Mouse (Mus musculus): Measurements from ENCODE around the gene Tm6sf2. TPM values are rescaled to one million over a fixed set of nuclear protein-coding genes. Genes with fewer than 3 reads are reported as not detected.

Gene Tm6sf2
- total RNA-seq, 2 experiments from 2014 or later, result 1.7 to 2.4 TPM

GRCm38 (mm10) chr8:70087237-70087636 lies 14.5 kb downstream of the Tm6sf2 start:
- no peak for DNase-seq (ENCODE audit: low spot score in 2 of 2)
- intact Hi-C loops (cut with DNase I), result loop anchor here (2.0 to 5.0 kb wide), 2 partner anchors 80 to 135 kb away; no protein-coding TSS in a partner anchor

DNA sequence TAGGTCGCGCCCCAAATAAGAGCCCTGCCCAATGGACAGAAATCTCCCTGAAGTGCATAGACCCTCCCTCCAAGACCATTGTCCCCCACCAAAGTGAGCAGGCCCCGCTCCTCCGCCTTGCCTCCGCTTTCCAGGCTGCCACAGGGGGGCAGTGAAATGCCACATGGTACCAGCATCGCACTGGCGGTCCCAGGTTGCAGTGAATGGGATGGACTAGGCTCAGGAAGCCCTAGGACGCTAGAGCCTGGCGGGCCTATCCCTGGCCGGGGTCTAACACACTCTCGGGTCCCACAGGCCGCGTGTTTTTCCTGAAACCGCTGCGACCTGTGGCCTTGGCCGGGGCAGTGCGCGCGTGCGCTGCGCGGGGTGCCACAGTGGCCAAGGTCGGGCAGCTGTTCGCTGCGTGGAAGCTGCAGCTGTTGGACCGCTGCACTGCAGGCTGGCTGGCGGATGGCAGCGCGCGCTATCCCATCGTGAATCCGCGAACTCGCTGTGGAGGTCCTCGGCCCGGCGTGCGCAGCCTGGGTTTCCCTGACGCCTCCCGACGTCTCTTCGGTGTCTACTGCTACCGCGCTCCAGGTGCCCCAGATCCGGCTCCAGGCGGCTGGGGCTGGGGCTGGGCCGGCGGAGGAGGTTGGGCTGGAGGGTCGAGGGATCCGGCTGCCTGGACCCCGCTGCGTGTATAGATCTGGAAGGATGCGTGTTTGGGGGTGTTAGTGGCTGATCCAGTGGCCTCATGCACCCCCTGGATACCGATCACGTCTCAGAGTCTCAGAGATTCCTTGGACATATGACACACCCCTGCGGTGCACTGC lies 15.3 kb downstream of the Tm6sf2 start:
- DNase-seq (ENCODE audit: low spot score in 2 of 2), result peak; percentile 64 to 72
- intact Hi-C loops (cut with DNase I), result loop anchor here (2.0 to 5.0 kb wide), 3 partner anchors 33 to 134 kb away; partner anchors contain the start of gene Ncan

DNA sequence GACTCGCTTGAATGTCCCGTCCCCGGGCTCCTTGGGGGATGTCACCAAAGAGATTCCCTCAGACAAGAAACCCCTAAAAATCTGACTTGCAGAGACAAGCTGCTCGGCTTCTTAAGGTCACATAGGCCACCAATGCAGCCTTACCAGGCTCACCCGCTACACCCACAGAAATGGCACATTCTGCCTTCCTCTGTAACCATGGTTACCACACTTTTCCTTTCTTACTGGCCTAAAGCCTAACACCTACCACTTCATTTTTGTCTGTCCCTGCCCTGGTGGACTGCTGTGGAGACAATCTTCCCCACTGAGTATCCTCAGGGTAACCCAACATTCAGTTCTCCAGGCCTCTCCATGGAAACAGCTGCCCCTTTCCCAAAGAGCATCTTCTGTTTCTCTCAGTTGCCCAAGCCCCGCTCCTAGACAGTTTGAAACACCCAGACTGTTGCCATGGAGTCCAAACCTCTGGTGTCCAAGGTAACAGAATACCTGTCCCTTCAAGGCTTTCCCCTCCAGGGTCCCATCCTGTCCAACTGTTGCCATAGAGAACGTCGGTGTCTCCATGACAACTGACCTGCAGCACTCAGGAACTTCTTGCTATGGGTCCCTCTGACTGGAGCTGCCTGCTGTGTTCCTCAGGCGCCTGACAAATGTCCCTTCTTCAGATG lies 16.7 kb downstream of the Tm6sf2 start:
- peak in 1 of 2 experiments; percentile 62 for DNase-seq (ENCODE audit: low spot score in 2 of 2)

DNA sequence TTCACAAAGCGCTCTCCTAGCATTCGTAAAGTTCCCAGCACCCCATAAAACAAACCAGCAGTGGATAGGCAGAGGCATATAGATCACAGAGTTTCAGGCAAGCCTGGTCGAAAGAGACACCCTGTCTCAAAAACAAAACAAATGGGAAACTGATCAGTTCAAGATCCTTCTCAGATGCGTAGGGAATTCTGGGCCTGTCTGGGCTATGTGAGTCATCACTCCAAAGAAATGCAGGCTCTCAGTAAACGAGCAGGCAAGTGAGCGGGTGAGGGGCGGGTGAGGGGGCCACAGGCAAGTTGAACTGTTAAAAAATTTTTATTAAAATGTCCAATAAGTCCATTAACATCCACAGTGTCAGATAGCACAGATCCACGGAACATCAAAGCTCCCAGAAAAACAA lies 20.1 kb downstream of the Tm6sf2 start:
- intact Hi-C loops (cut with DNase I), result no loop called here
- no peak for DNase-seq (ENCODE audit: low spot score in 2 of 2)

More for the DNA sequence above, 16.7 kb downstream of the Tm6sf2 start:
- intact Hi-C loops (cut with DNase I), result loop anchor here (2.0 to 5.0 kb wide), 2 partner anchors 31 to 133 kb away; partner anchors contain the start of gene Ncan

DNA sequence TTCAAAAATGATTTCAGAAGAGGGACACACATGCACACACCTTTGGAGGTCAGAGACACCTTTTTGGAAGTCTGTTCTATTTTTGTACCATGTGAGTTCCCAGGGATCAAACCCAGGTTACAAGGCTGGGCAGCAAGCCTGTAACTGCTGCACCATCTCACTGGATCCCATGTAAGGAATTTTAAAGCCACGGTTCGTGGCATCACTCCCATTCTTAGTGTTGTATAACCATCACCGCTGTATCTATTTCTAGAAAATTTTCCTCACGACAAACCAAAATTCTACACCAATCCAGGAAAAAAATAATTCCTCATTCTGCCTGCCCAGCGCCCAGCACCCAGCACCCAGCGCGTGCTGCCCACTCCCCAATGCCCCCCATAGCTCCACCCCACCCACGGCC lies 26.6 kb downstream of the Tm6sf2 start:
- DNase-seq (ENCODE audit: low spot score in 2 of 2), result peak in 1 of 2 experiments; percentile 84
- intact Hi-C loops (cut with DNase I), result no loop called here

DNA sequence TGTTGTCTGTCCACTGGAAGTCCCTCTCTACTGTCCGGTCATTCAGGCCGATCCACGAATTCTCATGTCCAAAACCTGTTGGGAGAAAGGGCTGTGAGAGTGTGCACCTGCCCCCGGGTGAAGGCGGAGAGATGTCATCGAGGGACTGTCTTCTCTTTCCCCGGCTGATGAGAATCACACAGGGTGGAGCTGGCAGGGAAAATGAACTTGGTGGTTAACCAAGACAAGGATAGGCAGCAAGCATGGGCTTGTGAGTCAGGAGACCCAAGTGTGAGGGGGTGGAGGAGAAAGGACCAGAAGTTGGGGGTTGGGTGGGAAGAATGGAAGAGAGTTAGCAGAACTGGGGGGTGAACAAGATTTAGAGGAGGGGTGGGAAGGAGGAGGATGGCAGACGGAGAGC lies 27.5 kb downstream of the Tm6sf2 start:
- DNase-seq (ENCODE audit: low spot score in 2 of 2), result peak in 1 of 2 experiments; percentile 67
- intact Hi-C loops (cut with DNase I), result no loop called here

DNA sequence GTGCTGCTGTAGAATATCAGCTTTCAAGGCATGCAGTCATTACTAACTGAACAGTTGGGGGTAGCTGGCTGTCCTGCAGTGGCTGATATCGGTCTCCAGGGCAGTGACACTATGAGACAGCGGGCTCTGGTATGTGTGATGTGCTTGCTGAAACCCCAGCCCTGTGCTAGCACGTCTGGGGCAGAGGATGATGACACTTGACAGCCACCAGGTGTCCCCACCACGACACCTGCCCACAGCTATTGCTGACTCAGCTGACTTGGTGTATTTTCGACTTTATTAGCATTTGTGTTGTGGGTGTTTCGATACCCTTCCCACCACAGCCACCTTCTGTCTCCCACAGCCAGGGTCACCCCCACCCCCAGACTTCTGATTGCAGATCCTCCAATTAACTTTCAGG lies 31.8 kb downstream of the Tm6sf2 start:
- intact Hi-C loops (cut with DNase I), result no loop called here
- no peak for DNase-seq (ENCODE audit: low spot score in 2 of 2)

DNA sequence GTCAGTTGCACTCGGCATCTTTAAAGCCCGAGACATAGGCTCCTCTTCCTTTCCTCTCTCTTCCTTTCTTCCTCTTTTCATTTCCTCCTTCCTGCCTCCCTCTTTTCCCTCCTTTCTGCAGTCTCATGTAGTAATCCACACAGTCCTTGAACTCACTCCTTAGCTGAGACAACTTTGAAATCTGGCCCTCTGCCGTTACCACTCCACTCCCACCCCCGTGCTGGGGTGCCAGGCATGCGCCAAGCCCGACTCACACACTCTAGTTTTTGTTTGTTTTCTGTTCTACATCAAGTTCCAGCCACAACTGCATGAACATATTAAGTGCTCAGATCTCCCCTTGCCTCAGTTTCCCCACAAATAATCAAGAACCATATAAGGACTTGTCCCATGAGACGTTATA lies 32.2 kb downstream of the Tm6sf2 start:
- no peak for DNase-seq (ENCODE audit: low spot score in 2 of 2)
- intact Hi-C loops (cut with DNase I), result no loop called here

DNA sequence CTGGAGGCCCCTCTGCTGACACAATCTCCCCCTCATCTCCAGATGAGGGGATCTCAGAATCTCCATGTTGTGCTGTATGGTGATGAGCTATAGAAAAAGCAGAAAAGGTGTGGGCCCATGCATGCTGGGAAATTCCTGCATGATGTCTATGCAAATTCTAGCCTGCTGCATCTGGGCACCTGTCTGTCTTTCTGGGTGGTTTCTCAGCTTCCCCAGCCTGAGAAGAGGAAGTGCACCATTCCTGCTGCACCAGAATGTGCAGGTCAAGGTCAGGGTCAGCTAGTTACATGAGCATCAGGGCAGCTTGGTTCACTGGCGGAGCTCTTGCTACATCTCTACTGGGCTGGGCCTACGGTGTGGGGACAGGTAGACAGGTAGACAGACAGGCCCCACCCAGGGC lies 37.7 kb downstream of the Tm6sf2 start:
- no peak for DNase-seq (ENCODE audit: low spot score in 2 of 2)
- intact Hi-C loops (cut with DNase I), result no loop called here

DNA sequence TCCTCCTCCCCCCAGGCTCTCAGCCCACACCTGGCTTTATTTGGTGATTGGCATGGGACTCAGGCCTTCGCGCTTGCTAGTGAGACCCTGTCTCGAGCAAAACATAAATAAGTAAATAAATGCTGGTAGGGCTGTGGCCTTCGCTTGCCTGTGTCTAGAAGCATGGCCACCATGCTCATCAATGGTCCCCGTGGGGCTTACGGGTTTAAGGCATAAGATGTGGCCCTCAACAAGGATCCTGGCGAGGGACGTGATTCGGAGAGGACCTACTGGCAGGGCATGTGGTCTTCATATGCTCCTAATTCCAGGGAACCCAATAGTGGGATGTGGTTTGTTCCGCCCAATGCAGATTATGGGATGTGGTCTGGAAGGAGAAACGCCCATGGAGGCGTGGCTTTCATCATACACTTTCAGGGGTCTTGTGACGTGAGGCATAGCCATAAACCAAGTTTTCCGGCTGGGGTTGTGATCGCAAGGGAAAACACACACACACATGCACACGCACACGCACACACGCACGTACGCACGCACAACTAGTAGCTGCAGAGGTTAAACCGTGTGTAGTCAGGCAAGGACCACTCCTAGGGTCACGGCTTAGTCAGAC lies 38.6 kb downstream of the Tm6sf2 start:
- intact Hi-C loops (cut with DNase I), result no loop called here
- no peak for DNase-seq (ENCODE audit: low spot score in 2 of 2)

GRCm38 (mm10) chr8:70112401-70113016 lies 39.8 kb downstream of the Tm6sf2 start:
- DNase-seq (ENCODE audit: low spot score in 2 of 2), result no peak
- intact Hi-C loops (cut with DNase I), result no loop called here

DNA sequence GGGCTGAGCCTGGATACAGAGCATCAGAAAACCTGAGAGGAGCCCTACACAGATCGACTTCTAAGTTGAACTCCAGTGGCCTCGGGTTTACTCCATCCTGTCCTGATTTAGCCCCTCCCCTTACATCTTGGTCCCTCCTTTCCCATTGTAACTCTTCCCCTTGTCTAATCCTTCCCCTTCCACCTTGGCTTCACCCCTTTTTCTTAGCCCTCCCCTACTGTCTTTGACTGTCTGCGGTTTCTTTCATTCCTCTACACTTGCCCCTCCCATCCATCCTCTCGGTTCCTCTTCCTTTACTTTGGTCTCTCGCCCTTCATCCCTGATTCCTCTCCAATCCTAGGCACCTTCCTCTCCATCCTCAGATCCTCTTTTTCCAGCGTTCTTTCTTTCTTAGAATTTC lies 41.8 kb downstream of the Tm6sf2 start:
- intact Hi-C loops (cut with DNase I), result no loop called here
- no peak for DNase-seq (ENCODE audit: low spot score in 2 of 2)

DNA sequence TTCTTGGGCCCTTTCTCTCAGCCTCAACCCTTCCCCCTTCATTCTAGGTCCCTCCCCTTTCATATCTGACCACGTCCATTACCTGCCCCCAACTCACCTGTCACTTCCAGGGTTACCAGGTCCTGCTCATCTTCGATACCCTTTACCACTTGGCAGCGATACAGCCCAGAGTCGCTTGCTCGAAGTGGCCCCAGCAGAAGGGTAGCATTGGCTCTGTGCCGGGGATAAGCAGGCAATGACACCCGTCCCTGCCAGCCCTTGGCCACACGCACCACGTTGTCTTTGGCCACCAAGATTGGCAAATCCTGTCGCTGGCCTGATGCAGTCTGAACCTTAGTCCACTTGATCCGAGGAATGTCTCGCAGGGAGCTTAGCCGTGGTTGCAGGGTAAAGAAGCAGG lies 42.2 kb downstream of the Tm6sf2 start:
- no peak for DNase-seq (ENCODE audit: low spot score in 2 of 2)
- intact Hi-C loops (cut with DNase I), result no loop called here

- intact Hi-C loops (cut with DNase I), result no loop called here
These were observed 44.9 kb downstream of the Tm6sf2 start for GRCm38 (mm10) chr8:70117611-70118010.

DNA sequence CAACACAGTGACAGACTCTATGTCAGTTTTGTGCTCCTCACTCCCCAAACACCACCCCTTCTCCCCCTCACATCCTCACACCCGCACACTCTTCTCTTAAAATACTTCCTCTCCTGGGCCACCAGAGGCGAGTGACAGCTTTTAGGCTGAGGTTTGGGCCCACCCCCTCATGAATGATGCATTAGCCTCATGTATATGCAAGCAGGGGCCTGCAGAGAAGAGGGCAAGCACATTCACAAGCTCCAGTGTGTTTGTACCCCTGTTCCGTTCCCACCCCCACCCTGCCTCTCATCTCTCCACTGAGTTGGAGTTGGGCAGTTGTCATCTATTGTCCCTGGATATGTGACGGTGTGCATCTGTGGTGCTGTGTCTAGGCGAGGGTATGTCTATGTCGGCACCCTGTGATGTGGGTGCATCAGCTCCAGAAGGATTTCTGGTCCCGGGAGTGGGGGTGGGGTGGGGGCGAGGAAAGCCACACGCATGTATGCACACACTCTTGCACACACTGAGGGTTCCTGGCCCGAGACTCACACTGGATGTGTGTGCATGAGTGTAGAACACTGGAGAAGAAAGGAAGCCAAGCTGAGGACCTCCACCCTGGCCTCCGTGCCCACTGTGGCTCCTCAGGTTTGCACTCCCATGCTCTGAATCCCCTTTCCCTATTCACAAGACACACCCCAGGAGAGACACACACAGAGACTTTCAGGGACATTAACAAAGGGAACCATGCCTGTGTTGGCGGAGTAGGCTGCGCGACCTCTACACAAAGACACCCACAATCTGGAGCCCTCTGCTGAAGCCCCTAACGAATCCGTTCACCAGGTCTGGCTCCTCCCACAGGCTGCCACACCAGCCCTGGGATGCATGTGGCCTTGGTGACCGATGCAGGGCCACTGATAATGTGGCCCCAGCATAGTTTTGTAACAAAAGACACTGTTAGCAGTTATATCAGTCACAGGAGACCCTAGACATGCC lies 46.3 kb downstream of the Tm6sf2 start:
- intact Hi-C loops (cut with DNase I), result no loop called here
- peak; percentile 78 to 92 for DNase-seq (ENCODE audit: low spot score in 2 of 2)

More at GRCm38 (mm10) chr8:70117611-70118010, 44.9 kb downstream of the Tm6sf2 start:
- no peak for DNase-seq (ENCODE audit: low spot score in 2 of 2)

DNA sequence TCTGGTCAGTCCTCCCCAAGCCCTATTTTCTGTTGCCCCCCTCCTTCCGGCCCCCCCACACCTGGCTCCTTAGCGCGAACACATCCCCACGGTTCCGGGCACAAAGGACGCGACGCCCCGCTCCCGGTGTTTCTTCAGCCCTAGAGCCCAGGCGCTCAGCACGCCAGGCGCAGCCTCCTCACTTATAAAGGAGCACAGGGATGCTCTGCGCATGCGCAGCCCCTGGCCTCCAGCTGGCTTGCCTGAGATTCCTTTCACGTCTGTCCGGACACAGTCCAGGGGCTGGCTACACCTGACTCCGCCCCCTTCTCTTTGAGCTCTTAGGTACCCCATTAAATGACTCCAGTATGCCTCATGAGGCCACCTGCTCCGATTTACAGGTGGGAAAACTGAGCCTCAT lies 47.9 kb downstream of the Tm6sf2 start, which contains the start of gene Ncan:
Gene Ncan, minus strand, starts transcription at position 207 of the 400 bp plus-strand sequence.
- intact Hi-C loops (cut with DNase I), result loop anchor here (2.0 kb wide), 1 partner anchor 32 kb away; no protein-coding TSS in a partner anchor
- peak; percentile 92 to 93 for DNase-seq (ENCODE audit: low spot score in 2 of 2)

- intact Hi-C loops (cut with DNase I), result no loop called here
These were observed 50.1 kb downstream of the Tm6sf2 start for GRCm38 (mm10) chr8:70122863-70123262.

DNA sequence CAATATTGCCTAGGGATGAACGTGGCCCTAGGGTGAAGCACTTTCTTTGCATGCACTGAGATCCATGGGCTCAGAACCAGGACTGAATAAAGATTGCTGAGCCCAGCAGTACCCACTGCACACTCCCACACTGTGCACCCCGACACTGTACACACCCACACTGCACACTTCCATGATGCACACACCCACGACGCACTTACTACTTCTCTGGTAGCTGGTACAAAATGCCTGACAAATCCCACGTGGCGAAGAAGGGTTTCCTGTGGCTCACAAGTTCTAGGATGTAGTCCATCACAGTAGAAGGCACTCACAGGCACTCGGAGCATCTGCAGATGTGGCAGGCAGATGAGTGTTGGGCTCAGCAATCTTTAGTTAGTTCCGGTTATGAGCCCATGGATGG lies 52.3 kb downstream of the Tm6sf2 start:
- DNase-seq (ENCODE audit: low spot score in 2 of 2), result no peak
- intact Hi-C loops (cut with DNase I), result no loop called here

More at GRCm38 (mm10) chr8:70122863-70123262, 50.1 kb downstream of the Tm6sf2 start:
- DNase-seq (ENCODE audit: low spot score in 2 of 2), result no peak

Measured in left cerebral cortex, postnatal 14 days (tissue).